Mouse (Mus musculus): Measurements from ENCODE around the gene Agps.

Agps gene

GRCm38 (mm10) chr2:75828931-75829610 lies 2.9 kb upstream of the Agps start:
- no peak for DNase-seq (ENCODE audit: low spot score)

DNA sequence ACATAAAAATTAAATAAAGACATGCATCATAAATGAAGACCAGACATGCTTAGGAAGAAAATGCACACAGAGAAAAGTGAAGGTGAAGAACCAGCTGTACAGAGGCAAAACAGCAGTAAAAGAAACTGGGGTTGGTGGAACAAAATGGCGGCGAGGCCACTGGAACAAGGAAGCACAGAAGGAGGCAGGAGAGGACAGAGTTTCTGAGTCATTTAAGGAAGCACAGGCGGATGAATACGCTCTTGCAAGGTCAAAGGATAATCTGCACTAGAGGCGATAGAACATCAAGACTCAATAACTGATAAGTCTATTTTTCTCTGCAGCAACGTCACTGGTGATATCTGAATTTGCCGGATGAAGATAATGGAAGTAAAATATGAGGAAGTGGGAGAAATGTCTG lies 1.7 kb upstream of the Agps start:
- DNase-seq (ENCODE audit: low spot score) = no peak

DNA sequence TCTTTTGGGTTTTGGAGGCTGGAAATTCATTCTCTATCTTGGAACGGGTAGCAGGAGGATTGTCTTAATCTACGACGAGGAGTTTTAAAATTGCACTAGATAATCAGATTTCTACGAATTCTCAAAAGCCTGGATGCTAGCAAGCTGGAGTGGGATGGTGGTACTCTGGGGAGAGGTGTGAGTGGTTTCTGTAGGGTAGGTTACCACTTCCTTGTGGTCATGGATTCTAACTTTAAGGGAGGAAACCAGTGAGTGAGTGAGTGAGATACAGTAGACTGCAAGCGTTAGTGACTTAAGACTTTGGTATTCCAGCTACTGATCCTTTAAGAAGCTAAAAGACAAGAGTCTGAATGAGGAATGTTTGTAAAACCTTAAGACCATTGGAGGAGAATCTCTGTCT lies 804 bp downstream of the Agps start:
- no peak for DNase-seq (ENCODE audit: low spot score)

DNA sequence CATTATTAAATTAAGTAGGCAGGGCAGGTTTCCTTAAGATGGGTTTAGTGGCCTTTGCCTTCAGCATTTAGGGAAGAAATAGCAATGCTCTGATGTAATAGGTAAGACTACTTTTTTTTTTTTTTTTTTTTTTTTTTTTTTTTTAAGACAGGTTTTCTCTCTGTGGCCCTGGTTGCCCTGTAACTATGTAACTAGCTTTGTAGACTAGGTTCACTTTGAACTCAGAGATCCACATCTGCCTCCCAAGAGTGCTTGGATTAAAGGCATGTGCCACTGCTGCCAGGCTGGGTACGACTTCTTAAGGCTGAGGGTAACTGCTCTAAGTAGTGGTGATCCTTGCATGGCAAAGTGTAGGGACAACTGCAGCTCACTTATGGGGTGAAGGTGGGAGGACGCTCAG lies 2.5 kb downstream of the Agps start:
- DNase-seq (ENCODE audit: low spot score) = no peak

DNA sequence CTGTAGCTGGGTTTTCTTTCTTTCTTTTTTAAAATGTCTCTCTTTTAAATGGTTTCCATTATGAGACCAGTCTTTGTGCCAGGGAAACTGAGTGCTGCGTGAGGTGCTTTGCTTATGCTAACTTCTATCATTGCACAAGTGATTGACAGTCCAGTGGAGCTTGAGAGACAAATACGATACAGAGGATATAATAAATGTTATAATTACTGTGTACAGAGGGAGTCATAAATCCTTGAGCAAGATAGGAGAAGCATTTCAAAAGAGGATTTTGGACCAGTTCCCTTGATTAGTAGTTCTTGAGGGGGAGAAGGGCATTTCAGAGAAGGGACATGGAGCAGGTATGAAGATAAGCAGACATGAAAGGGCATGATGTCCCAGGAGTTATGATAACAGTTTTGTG lies 10.3 kb downstream of the Agps start:
- DNase-seq (ENCODE audit: low spot score) = no peak

DNA sequence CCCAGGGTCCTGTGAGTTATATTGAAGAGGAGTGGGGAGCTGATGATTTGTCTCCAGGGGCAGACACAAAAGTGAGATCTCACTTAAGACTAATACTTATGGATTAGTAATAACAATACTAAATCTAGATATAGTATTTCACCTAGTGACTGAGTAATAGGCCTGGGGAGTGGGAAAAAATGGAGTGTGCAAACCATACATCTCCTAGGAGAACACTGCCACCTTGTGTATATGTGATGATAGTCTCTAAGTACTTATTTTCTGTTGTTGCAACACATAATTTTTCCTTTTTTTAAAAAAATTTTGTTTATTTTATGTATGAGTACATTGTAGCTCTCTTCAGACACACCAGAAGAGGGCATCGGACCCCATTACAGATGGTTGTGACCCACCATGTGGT lies 15.7 kb downstream of the Agps start:
- DNase-seq (ENCODE audit: low spot score) = no peak

DNA sequence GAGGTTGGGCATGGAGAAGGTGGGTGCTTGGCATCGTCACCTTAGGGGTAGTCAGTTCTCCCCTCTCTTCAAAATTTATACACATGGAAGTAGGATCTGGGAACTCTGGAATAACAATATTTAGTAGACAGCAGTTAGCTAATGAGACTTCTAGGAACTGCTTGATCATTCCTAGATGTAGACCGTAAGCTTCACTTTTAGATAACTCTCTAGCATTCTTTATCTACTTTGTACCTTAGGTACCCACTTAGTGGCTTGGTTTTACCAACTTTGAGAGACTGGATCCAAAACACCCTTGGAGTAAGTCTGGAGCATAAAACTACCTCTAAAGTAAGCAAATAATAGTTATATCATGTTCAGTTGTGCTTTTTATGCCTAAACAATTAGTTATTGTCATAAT lies 20.5 kb downstream of the Agps start:
- DNase-seq (ENCODE audit: low spot score) = no peak

DNA sequence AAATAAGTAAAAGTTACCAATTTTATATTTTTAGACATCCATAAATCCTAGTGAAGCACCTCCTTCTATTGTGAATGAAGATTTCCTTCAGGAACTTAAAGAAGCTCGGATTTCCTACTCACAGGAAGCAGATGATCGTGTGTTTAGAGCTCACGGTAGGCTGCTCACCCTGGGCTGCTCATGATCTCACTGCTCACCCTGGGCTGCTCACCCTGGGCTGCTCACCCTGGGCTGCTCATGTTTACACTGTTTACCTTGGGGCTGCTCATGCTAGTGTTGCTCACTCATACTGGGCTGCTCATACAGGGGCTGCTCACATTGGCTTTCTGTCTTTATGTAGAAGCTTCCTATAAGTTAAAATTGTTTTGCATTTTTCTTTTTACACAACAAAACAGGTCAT lies 22.2 kb downstream of the Agps start:
- DNase-seq (ENCODE audit: low spot score) = no peak

- no peak for DNase-seq (ENCODE audit: low spot score)
Observed at GRCm38 (mm10) chr2:75861115-75861514, 29.1 kb downstream of the Agps start.

DNA sequence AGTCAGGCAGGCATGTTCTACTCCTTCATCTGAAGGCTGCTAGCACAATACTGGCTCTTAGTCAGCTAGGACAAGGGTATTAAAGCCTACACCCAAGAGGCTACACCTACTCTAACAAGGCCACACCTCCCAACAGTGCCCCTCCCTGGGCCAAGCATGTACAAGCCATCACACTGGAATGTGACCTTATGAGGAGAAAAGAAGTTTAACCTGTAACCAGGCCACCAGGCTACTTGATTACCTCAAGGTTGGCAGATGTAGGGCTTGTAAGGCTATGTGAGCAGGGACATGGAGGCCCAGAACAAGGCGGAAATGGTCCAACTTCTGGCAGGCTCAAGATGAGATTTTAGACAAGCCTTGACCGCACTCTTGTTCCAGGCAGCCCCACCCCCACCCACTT lies 37.6 kb downstream of the Agps start:
- no peak for DNase-seq (ENCODE audit: low spot score)

DNA sequence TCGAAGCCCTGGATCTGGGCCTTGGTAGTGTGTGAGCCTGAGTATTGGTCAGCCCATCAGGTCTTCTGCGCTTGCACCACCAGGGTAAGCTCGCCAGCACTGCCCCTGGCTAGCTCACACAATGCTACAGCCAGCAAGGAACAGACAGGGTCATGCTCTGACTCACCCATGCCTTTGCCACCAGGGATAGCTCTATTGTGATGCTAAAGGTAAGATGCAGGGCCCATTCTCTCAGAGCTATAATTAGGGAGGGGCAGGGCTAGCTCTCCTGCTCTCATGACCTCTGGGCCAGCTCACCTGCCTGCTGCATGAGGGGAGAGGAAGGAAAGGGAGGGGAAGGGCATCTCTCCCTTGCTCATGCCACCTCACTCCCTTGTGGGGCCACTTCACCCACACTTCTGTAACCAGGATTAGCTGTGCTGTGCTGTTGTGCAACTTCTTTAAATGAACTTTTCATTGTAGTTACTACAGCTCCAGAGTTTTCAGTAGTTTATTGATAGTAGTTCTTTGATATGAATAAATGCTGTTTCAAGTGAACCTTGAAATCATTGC lies 42.1 kb downstream of the Agps start:
- DNase-seq (ENCODE audit: low spot score) = no peak

- DNase-seq (ENCODE audit: low spot score) = no peak
Observed at GRCm38 (mm10) chr2:75879791-75880190, 47.8 kb downstream of the Agps start.

GRCm38 (mm10) chr2:75883543-75883942 lies 51.6 kb downstream of the Agps start:
- peak; percentile 26 for DNase-seq (ENCODE audit: low spot score)

DNA sequence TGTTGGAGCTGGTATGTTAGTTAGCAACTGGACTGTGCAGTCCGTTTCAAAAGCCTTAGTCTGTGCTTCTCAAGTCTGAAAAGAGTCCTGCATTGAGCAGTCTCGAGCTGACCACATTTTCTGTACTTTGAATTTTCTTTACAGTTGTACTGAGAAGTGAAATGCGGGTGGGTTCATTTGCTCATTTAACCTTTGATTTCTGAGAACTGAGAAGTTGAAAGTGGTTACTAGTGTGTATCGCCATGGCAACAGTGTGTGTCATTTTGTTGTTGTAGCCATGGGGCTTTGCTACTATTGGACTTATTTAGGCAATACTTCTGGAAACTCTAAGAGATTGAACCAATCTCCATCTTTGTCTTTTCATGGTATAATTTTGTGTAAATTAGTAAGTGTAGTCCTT lies 60.0 kb downstream of the Agps start:
- no peak for DNase-seq (ENCODE audit: low spot score)

DNA sequence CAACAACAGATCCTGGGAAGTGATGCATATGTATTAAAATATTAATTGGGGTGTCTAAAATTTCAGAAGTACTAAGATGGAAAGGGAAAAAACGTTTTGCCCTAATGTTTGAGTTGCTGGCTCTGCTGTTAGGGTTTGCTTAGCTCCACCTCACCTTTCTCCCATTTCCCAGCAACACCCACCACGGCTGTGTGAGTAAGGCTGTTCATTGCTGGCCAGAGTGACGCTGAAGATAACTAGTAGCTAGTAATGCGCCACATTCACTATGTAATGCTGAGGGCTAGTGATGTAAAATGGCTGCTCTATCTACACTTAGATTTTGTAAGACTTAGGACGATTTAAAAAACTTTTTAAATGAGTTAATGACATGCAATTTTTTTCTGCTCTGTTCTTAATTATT lies 63.7 kb downstream of the Agps start:
- no peak for DNase-seq (ENCODE audit: low spot score)

DNA sequence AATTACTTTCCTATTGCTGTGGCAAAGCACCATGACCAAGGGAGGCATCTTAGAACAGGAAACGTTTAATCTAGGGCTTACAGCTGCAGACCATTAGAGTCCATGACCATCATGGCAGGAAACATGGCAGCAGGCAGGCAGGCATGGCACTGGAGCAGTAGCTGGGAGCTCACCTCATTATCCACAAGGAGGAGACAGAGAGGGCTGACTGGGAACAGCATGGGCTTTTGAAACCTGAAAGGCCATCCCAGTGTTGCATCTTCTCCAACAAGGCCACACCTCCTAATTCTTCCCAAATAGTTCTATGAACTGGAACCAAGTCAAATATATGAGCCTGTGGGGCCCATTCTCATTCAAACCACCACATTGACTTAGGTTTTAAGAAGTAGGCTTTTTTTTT lies 68.3 kb downstream of the Agps start:
- DNase-seq (ENCODE audit: low spot score) = no peak

- no peak for DNase-seq (ENCODE audit: low spot score)
Observed at GRCm38 (mm10) chr2:75901869-75902268, 69.9 kb downstream of the Agps start.

GRCm38 (mm10) chr2:75907142-75907541 lies 75.2 kb downstream of the Agps start:
- DNase-seq (ENCODE audit: low spot score) = no peak

DNA sequence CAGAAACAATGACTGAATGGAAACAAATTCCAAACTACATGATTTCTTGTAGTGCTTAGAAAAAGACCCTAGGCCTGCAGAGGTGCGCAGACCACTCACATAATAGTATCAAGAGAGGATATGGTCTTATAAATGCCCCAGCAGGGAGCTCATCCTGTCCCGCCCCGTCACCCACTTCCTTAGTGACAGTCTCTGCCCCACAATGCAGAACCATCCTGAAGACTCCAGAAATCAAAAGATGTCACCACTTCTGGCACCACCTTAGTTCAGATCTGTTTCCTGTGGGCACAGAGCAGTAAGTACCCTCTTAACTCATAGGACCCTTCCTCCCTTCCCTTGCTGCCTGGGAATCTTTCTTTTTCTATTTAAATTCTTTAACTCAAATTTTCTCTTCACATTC lies 83.1 kb downstream of the Agps start:
- no peak for DNase-seq (ENCODE audit: low spot score)

DNA sequence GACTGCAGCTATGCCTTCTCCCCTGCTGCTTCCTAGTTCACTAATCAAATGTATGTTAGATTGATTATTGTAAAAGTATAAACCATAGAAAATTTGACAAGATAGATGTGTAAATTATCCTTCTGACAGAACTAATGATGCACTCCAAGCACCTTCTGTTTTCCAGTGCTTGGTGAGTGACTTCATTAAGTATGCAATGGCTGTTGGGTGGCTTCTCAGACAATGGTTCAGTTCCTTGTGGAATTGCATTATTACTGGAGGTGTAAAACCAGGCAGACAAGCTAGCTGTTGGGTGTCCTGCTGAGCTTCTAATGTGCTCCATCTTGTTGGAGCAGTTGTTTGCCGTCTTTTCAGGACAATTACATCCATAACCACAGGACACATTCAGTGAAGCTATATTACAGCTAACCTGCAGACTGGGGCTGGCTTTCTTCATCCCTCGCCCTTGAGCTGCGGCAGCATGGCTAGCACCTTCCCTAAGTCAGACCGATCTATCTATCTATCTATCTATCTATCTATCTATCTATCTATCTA lies 91.9 kb downstream of the Agps start:
- no peak for DNase-seq (ENCODE audit: low spot score)

- no peak for DNase-seq (ENCODE audit: low spot score)
Observed at GRCm38 (mm10) chr2:75926061-75926460, 94.1 kb downstream of the Agps start.

GRCm38 (mm10) chr2:75928011-75928410 lies 96.0 kb downstream of the Agps start:
- no peak for DNase-seq (ENCODE audit: low spot score)

DNA sequence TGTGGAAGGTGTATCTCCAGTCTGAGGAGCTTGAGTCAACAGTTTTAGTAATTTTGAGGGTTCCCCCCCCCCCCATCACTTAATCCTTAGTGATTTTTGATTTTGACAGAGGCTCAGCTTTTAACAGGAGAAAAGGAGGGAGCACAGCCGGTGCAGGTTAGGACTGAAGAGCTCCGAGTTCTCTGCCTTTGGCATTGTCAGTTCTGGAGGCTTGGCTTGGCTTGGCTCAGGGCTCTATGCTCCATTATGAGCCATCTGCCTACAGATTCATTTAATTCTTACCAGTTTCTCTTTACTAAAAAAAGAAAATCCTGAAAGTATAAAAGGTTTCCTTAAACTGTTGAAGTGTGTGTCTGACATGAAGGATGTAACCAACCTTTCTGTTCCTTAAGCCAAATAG lies 97.2 kb downstream of the Agps start:
- no peak for DNase-seq (ENCODE audit: low spot score)

DNA sequence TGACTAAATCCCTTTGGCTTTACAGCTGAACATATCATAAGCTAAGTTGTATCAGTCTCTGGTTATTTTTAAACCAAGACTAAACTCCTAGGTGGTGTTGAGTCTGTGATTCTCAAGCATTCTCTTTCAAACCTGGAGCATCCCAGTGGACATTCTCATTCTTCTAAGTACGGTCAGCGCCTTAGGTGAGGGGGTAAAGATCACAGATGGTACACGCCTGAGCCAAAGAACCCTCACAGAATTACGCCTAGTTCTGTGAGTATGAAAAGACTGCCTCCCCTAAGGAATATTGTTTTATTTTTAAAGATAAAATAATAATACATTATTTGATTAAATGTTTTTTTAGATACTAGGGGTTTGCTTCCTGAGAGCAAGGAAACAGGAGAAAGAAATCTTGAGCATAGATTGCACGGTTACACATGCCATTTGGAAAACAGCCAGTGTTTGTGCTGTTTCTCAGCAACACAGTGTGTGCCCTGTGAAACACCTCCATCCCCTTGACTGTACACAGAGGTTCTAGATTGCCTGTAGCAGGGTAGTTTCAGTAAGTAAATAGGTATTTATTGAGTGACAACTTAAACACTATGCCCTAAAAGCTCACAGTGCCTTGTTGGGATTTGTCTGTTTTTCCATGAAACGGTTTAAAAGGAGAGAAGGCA lies 97.9 kb downstream of the Agps start:
- no peak for DNase-seq (ENCODE audit: low spot score)

Data from ovary, postnatal 10 days (tissue).